In genomic region chr2:6367497-6367896, GRCm38 (mm10) we compare ENCODE assay signal across 26 mouse cellular contexts. TPM values are rescaled to one million over a fixed set of nuclear protein-coding genes. Genes with fewer than 3 reads are reported as not detected.
DNase-seq lines count a peak whose midpoint lies in the region; ATAC-seq and TF ChIP-seq lines count a peak whose summit lies in the region.
"Had no signal": no experiment of that assay in that cellular context is flagged by ENCODE, and none has a peak within 500 bp of the region (broad histone marks: within the 10 kb centered on the region; RNA-seq: fewer than 3 reads in every experiment).

No protein-coding gene starts in this region.

- no peaks in the 10 kb centered on the region for H3K36me3 ChIP-seq in lung, embryonic 15.5 days
- H3K36me3 ChIP-seq in MEL (ENCODE audit: control insufficient read depth in 1 of 2, insufficient read depth in 2 of 2, low read length in 2 of 2) (peaks cover 0 to 27% of the 10 kb centered on the region in 2 experiments; a peak in 2 of 4 replicates), myocyte (ENCODE audit: control insufficient read depth, insufficient read depth) (no peaks in the 10 kb centered on the region)
- H3K36me3 ChIP-seq: hindbrain, embryonic 10.5 days; intestine, embryonic 15.5 days; midbrain, embryonic 15.5 days; neural tube, embryonic 13.5 days had no signal

- H3K79me2 ChIP-seq in MEL (ENCODE audit: control insufficient read depth, insufficient read depth, low read length, poor library complexity) (peaks cover 41% of the 10 kb centered on the region), myocyte (ENCODE audit: control insufficient read depth, insufficient read depth) (peaks cover 78% of the 10 kb centered on the region)

- TF ChIP-seq POLR2A in MEL (IDR thresholded peaks at IDR 0.05; ENCODE audit: control insufficient read depth in 1 of 2, insufficient read depth in 1 of 2, low read depth in 1 of 2, low read length in 2 of 2, poor library complexity in 1 of 2) (no peak), myocyte (IDR thresholded peaks at IDR 0.05; ENCODE audit: insufficient read length, low read depth) (no peak)

- peaks cover 55% of the 10 kb centered on the region for H3K4me1 ChIP-seq in lung, embryonic 15.5 days
- peaks cover 16 to 28% of the 10 kb centered on the region in 2 experiments for H3K4me1 ChIP-seq in MEL (ENCODE audit: control insufficient read depth in 1 of 2, insufficient read depth in 2 of 2, low read length in 2 of 2)

- H3K9me3 ChIP-seq in lung, embryonic 15.5 days, result no peaks in the 10 kb centered on the region
- H3K9me3 ChIP-seq in MEL (replicated peaks; ENCODE audit: insufficient read depth, low read length), result no peaks in the 10 kb centered on the region
- H3K9me3 ChIP-seq: hindbrain, embryonic 10.5 days; intestine, embryonic 15.5 days; midbrain, embryonic 15.5 days; neural tube, embryonic 13.5 days had no signal

- no peak for TF ChIP-seq RAD21 in MEL (IDR thresholded peaks at IDR 0.05; ENCODE audit: low read depth, low read length)

- H3K4me2 ChIP-seq in lung, embryonic 15.5 days, result no peak overlapping the region
- H3K4me2 ChIP-seq in myocyte (ENCODE audit: low read depth), result peak overlapping the region; percentile 83
- H3K4me2 ChIP-seq: heart, embryonic 11.5 days; intestine, embryonic 15.5 days; midbrain, embryonic 15.5 days; neural tube, embryonic 13.5 days had no signal

- TF ChIP-seq CTCF in layer of hippocampus, adult 2 months (conservative IDR thresholded peaks at IDR 0.05), result no peak
- no peak for TF ChIP-seq CTCF in MEL (IDR thresholded peaks at IDR 0.05 in 2 of 3, conservative IDR thresholded peaks at IDR 0.05 in 1 of 3; ENCODE audit: control insufficient read depth in 1 of 3, insufficient read depth in 1 of 3, low read depth in 2 of 3, low read length in 3 of 3, poor library complexity in 1 of 3, severe bottlenecking in 1 of 3)

- WGBS in lung, embryonic 15.5 days, result 62% methylated on average over 6 of the region's 6 CpGs

- no peak overlapping the region for H3K9ac ChIP-seq in lung, embryonic 15.5 days
- no peak overlapping the region for H3K9ac ChIP-seq in MEL (ENCODE audit: control insufficient read depth, low read depth, low read length, poor library complexity, severe bottlenecking)
- H3K9ac ChIP-seq: forebrain, postnatal 0 days; intestine, embryonic 15.5 days; midbrain, embryonic 15.5 days; neural tube, embryonic 13.5 days had no signal

- no peaks in the 10 kb centered on the region for H3K27me3 ChIP-seq in lung, embryonic 15.5 days
- H3K27me3 ChIP-seq in MEL (ENCODE audit: control insufficient read depth in 1 of 2, insufficient read depth in 2 of 2, low read length in 2 of 2) (no peaks in the 10 kb centered on the region), myocyte (ENCODE audit: control insufficient read depth, insufficient read depth, insufficient read length) (no peaks in the 10 kb centered on the region)
- H3K27me3 ChIP-seq: CH12.LX; intestine, embryonic 15.5 days; midbrain, embryonic 15.5 days; neural tube, embryonic 13.5 days had no signal

- 0 out of 2 replicates have a peak overlapping the region, but pooled peaks have one; percentile 32 for H3K27ac ChIP-seq in layer of hippocampus, adult 2 months
- 0 out of 2 replicates have a peak overlapping the region, but pooled peaks have one; percentile 19 for H3K27ac ChIP-seq in lung, embryonic 15.5 days
- no peak overlapping the region for H3K27ac ChIP-seq in MEL (ENCODE audit: control insufficient read depth, low read depth, low read length)
- H3K27ac ChIP-seq: hindbrain, embryonic 10.5 days; intestine, embryonic 15.5 days; midbrain, embryonic 15.5 days had no signal

- no peak for DNase-seq in layer of hippocampus, adult 2 months (ENCODE audit: low spot score in 2 of 2)
- DNase-seq in layer of hippocampus, postnatal 36 days, result no peak
- no peak for DNase-seq in lung, postnatal 10 days
- DNase-seq in MEL (ENCODE audit: low read depth, low spot score), result peak; percentile 16
- DNase-seq in urinary bladder, adult 18-20 months (ENCODE audit: low spot score in 2 of 2), result no peak
- DNase-seq: adrenal gland, postnatal 10 days; cerebellum, adult 18-20 months; cerebellum, postnatal 25 days; embryo, embryonic 11 days; forebrain, postnatal 0 days; gastrocnemius, postnatal 14 days; heart, adult 11 months; kidney, adult 9 months; kidney, postnatal 36 days; left cerebral cortex, postnatal 4 days; right cerebral cortex, postnatal 4 days; thymus, adult 18-20 months; thymus, postnatal 36 days had no signal

- H3K4me3 ChIP-seq in layer of hippocampus, adult 2 months, result no peak overlapping the region
- no peak overlapping the region for H3K4me3 ChIP-seq in lung, embryonic 15.5 days
- H3K4me3 ChIP-seq in MEL (ENCODE audit: control insufficient read depth in 1 of 2, insufficient read depth in 1 of 2, low read depth in 2 of 2, low read length in 2 of 2), result no peak overlapping the region
- H3K4me3 ChIP-seq in myocyte, result no peak overlapping the region
- H3K4me3 ChIP-seq: hindbrain, embryonic 10.5 days; intestine, embryonic 15.5 days; midbrain, embryonic 15.5 days; neural tube, embryonic 13.5 days had no signal

- no peak overlapping the region for H3ac ChIP-seq in myocyte (ENCODE audit: control insufficient read depth, insufficient read length)

- TF ChIP-seq EP300 in MEL (IDR thresholded peaks at IDR 0.05; ENCODE audit: low read depth in 1 of 2, low read length in 2 of 2), result no peak

- no peak for ATAC-seq in lung, embryonic 15.5 days (ENCODE audit: borderline replicate concordance, extremely low read depth, low FRiP score, low TSS enrichment)
- ATAC-seq: midbrain, embryonic 15.5 days had no signal

TF ChIP-seq in MEL, 35 proteins besides CTCF, POLR2A, EP300 and RAD21:
- TF ChIP-seq MYC (IDR thresholded peaks at IDR 0.05; ENCODE audit: low read depth, low read length), result no peak
- TF ChIP-seq GABPA (IDR thresholded peaks at IDR 0.05; ENCODE audit: low read depth, low read length), result no peak
- no peak for TF ChIP-seq ZMIZ1 (IDR thresholded peaks at IDR 0.05; ENCODE audit: low read depth, low read length)
- TF ChIP-seq RCOR1 (IDR thresholded peaks at IDR 0.05; ENCODE audit: low read depth, low read length), result no peak
- TF ChIP-seq ZNF384 (IDR thresholded peaks at IDR 0.05; ENCODE audit: low read depth, low read length), result no peak
- TF ChIP-seq MYB (IDR thresholded peaks at IDR 0.05; ENCODE audit: low read depth, low read length), result no peak
- TF ChIP-seq TCF12 (IDR thresholded peaks at IDR 0.05; ENCODE audit: low read depth, low read length), result no peak
- TF ChIP-seq MAX (IDR thresholded peaks at IDR 0.05; ENCODE audit: low read length), result no peak
- TF ChIP-seq CHD2 (IDR thresholded peaks at IDR 0.05; ENCODE audit: low read length), result no peak
- TF ChIP-seq ETS1 (IDR thresholded peaks at IDR 0.05; ENCODE audit: low read depth, low read length), result no peak
- no peak for TF ChIP-seq SMC3 (IDR thresholded peaks at IDR 0.05; ENCODE audit: low read depth, low read length)
- TF ChIP-seq MAZ (IDR thresholded peaks at IDR 0.05; ENCODE audit: low read depth, low read length), result no peak
- TF ChIP-seq USF2 (IDR thresholded peaks at IDR 0.05; ENCODE audit: borderline replicate concordance in 1 of 2, insufficient read depth in 1 of 2, low read depth in 1 of 2, low read length in 2 of 2), result no peak
TF ChIP-seq in MEL: peak in this region for 0.

TF ChIP-seq in myocyte, 11 proteins besides CTCF, POLR2A, EP300 and RAD21:
- TF ChIP-seq POLR2AphosphoS2 (IDR thresholded peaks at IDR 0.05; ENCODE audit: insufficient read length, low read depth), result no peak
- no peak for TF ChIP-seq E2F4 (IDR thresholded peaks at IDR 0.05; ENCODE audit: insufficient read depth)
- TF ChIP-seq TCF12 (IDR thresholded peaks at IDR 0.05; ENCODE audit: insufficient read depth, poor library complexity, severe bottlenecking), result no peak
- no peak for TF ChIP-seq MYOG (IDR thresholded peaks at IDR 0.05; ENCODE audit: control insufficient read depth in 1 of 3, insufficient read depth in 1 of 3, insufficient read length in 2 of 3, low read depth in 2 of 3)

RNA-seq across cellular contexts. Expression of gene Usp6nl, which starts 45.0 kb away (rescaled TPM):
- total RNA-seq in layer of hippocampus, adult 2 months (2021), result 10 to 100 TPM; 13.1 to 13.5 TPM
- 10 to 100 TPM; 13.0 to 16.7 TPM for total RNA-seq in layer of hippocampus, postnatal 36 days (2021)
- 12.4 and 13.0 TPM in 2 replicates for polyA plus RNA-seq in lung, embryonic 15.5 days (2015; fragmentation: Nextera tagmentation; extraction: Ambion mirVana)
- 8.9 and 11.2 TPM in 2 replicates for total RNA-seq in MEL (2012; rRNA removed)
- polyA plus RNA-seq in MEL (2012; ENCODE audit: insufficient read depth in 1 of 2, insufficient read length in 2 of 2, low read depth in 1 of 2, low replicate concordance in 2 of 2, missing spikeins in 1 of 2), result 10 to 100 TPM; 24.8 to 67.1 TPM
- 7.6 TPM for polyA plus RNA-seq in myocyte (2012; fragmentation: generic; extraction: Trizol)
